In genomic region chrX:7429524-7429865, GRCm38 (mm10) we compare ENCODE assay signal across 9 mouse cellular contexts. TPM values are rescaled to one million over a fixed set of nuclear protein-coding genes. Genes with fewer than 3 reads are reported as not detected.
A peak's percentile ranks its signal among the peaks of the same experiment; 100 is the strongest.
DNase-seq lines count a peak whose midpoint lies in the region; ATAC-seq and TF ChIP-seq lines count a peak whose summit lies in the region.
"Had no signal": no experiment of that assay in that cellular context is flagged by ENCODE, and none has a peak within 500 bp of the region (broad histone marks: within the 10 kb centered on the region; RNA-seq: fewer than 3 reads in every experiment).

No protein-coding gene starts in this region.

- TF ChIP-seq CTCF in kidney, adult 2 months (conservative IDR thresholded peaks at IDR 0.05; ENCODE audit: insufficient read depth, insufficient read length, low read depth, low read length), result no peak

- ATAC-seq in CD4-positive, CD25-positive, alpha-beta regulatory T cell, adult 4 months, result peak; percentile 85
- ATAC-seq in intestine, embryonic 15.5 days, result peak; percentile 84

- H3K4me1 ChIP-seq in kidney, adult 2 months (ENCODE audit: control insufficient read depth, insufficient read depth, low read length), result no peaks in the 10 kb centered on the region; the same call in 1 of the 2 replicates
- no peaks in the 10 kb centered on the region for H3K4me1 ChIP-seq in intestine, embryonic 15.5 days (replicated peaks)

- no peaks in the 10 kb centered on the region for H3K36me3 ChIP-seq in kidney, adult 2 months (ENCODE audit: control insufficient read depth, insufficient read depth, low read length)
- no peaks in the 10 kb centered on the region for H3K36me3 ChIP-seq in intestine, embryonic 15.5 days

- 27% methylated on average over 5 of the region's 5 CpGs for WGBS in kidney, adult 2 months
- WGBS in intestine, embryonic 15.5 days, result 22% methylated on average over 5 of the region's 5 CpGs

- H3K9ac ChIP-seq in intestine, embryonic 15.5 days, result no peak overlapping the region

- H3K9me3 ChIP-seq in intestine, embryonic 15.5 days, result no peaks in the 10 kb centered on the region

- DNase-seq in kidney, adult 2 months, result peak; percentile 14
- no peak for DNase-seq in kidney, postnatal 14 days
- DNase-seq in T-cell, adult 2 months (ENCODE audit: low spot score), result peak; percentile 7
- no peak for DNase-seq in adrenal gland, postnatal 14 days
- DNase-seq in spleen, postnatal 10 days (ENCODE audit: low spot score in 2 of 2), result no peak
- DNase-seq: gastrocnemius, postnatal 36 days had no signal

- H3K27me3 ChIP-seq in kidney, adult 2 months (replicated peaks; ENCODE audit: control insufficient read depth, insufficient read depth, low read length), result no peaks in the 10 kb centered on the region
- H3K27me3 ChIP-seq in intestine, embryonic 15.5 days (replicated peaks), result no peaks in the 10 kb centered on the region

- no peak for TF ChIP-seq POLR2A in kidney, adult 2 months (IDR thresholded peaks at IDR 0.05; ENCODE audit: low read depth, low read length)

- H3K27ac ChIP-seq in kidney, adult 2 months (ENCODE audit: insufficient read depth, low read depth, low read length), result no peak overlapping the region
- no peak overlapping the region for H3K27ac ChIP-seq in intestine, embryonic 15.5 days
- H3K27ac ChIP-seq: macrophage had no signal

- H3K4me3 ChIP-seq in kidney, adult 2 months (ENCODE audit: insufficient read depth, low read depth, low read length), result no peak overlapping the region
- H3K4me3 ChIP-seq in intestine, embryonic 15.5 days (replicated peaks), result no peak overlapping the region

- H3K4me2 ChIP-seq in intestine, embryonic 15.5 days (replicated peaks), result no peak overlapping the region

RNA-seq across cellular contexts. Expression of gene Usp27x, which starts 53.9 kb away (rescaled TPM):
- 0.88 and 0.90 TPM in 2 replicates for polyA plus RNA-seq in kidney, adult 2 months (2012; rRNA removed)
- under 1 TPM; 0.27 to 0.48 TPM for polyA plus RNA-seq in CD4-positive, CD25-positive, alpha-beta regulatory T cell, adult 4 months (2017; shearing (Covaris generic))
- polyA plus RNA-seq in intestine, embryonic 15.5 days (2015; fragmentation: Nextera tagmentation; extraction: Ambion mirVana), result 0.50 and 0.51 TPM in 2 replicates
- 17.5 and 18.8 TPM in 2 replicates for total RNA-seq in adrenal gland, postnatal 14 days (2021)

Comparison
In these comparisons a context has a peak if more than half of its experiments do, and no peak if none do; other contexts are left out.
1. DNase-seq: peak in kidney, adult 2 months (single experiment) and T-cell, adult 2 months (single experiment); none in kidney, postnatal 14 days (single experiment), adrenal gland, postnatal 14 days (single experiment) and spleen, postnatal 10 days (0 of 2).